Mouse (Mus musculus) kidney, embryonic 16.5 days (tissue): ENCODE results near the gene Zfp689. TPM values are rescaled to one million over a fixed set of nuclear protein-coding genes. Genes with fewer than 3 reads are reported as not detected.

Experiments used
- ATAC-seq: fragments of 200-750 bp; cut with Nextera tagmentation; 2 replicates; pipeline ENCODE4 v1.8.0; 2017; ENCODE audit warnings: moderate TSS enrichment; ENCODE audit not compliant: low FRiP score, low TSS enrichment
- H3K27ac ChIP-seq: fragments of 300-500 bp; sonication (generic); 2 replicates; pipeline ENCODE4 v1.5.1; 2014; ENCODE audit warnings: low read length
- H3K27me3 ChIP-seq: fragments of 300-500 bp; sonication (generic); 2 replicates; pipeline ENCODE4 v1.6.1; 2014; ENCODE audit warnings: low read length, control low read depth, mixed read lengths; ENCODE audit not compliant: insufficient read depth
- H3K36me3 ChIP-seq: fragments of 300-500 bp; sonication (generic); 2 replicates; pipeline ENCODE4 v1.6.1; 2014; ENCODE audit warnings: low read length, control low read depth, mixed read lengths; ENCODE audit not compliant: insufficient read depth
- H3K4me1 ChIP-seq: fragments of 300-500 bp; sonication (generic); 2 replicates; pipeline ENCODE4 v1.6.1; 2014; ENCODE audit warnings: low read length, control low read depth, mixed read lengths; ENCODE audit not compliant: insufficient read depth
- H3K4me2 ChIP-seq: fragments of 300-500 bp; sonication (generic); replicated peaks from 2 replicates; pipeline ENCODE4 v1.6.1; 2014; ENCODE audit warnings: low read depth, low read length
- H3K4me3 ChIP-seq: fragments of 300-500 bp; sonication (generic); 2 replicates; pipeline ENCODE4 v1.5.1; 2014; ENCODE audit warnings: mild to moderate bottlenecking, low read length
- H3K9ac ChIP-seq: fragments of 300-500 bp; sonication (generic); replicated peaks from 2 replicates; pipeline ENCODE4 v1.6.1; 2014; ENCODE audit warnings: low read length
- H3K9me3 ChIP-seq: fragments of 300-500 bp; sonication (generic); 2 replicates; pipeline ENCODE4 v1.6.1; 2016; ENCODE audit warnings: low read length, control low read depth
- WGBS: fragments of 180-500 bp; shearing (Covaris S2); extraction: QIAGEN DNeasy Blood & Tissue Kit; methylation state at CpG from one replicate; pipeline ENCODE4 v1.1.7; 2014; 5-methylcytosine and 5-hydroxymethylcytosine counted together
- polyA plus RNA-seq: library from polyadenylated mRNA; unstranded; fragments of >200 nt; fragmentation: Nextera tagmentation; extraction: Ambion mirVana; gene quantifications from 2 replicates; pipeline ENCODE4 v1.2.1, GENCODE M21; 2015

Gene Zfp689
- polyA plus RNA-seq, 1 experiment from 2014 or later: 8.4 TPM

- Histone ChIP-seq H3K36me3 (peaks cover 26% of the 10 kb centered on the region), H3K9ac (no peak overlapping the region), H3K4me1 (peaks cover 21% of the 10 kb centered on the region), H3K27ac (no peak overlapping the region), H3K27me3 (no peaks in the 10 kb centered on the region), H3K9me3 (peaks cover 10% of the 10 kb centered on the region), H3K4me3 (no peak overlapping the region), H3K4me2 (no peak overlapping the region)
- 87% methylated on average over 7 of the region's 7 CpGs for WGBS
- ATAC-seq: no peak
Measured at GRCm38 (mm10) chr7:127454905-127455304, 5.9 kb upstream of the Zfp689 start.

GRCm38 (mm10) chr7:127453056-127453455 is 4.1 kb upstream of the Zfp689 start:
- H3K27ac ChIP-seq: no peak overlapping the region
- H3K36me3 ChIP-seq: peaks cover 18% of the 10 kb centered on the region
- ATAC-seq: no peak
- H3K9me3 ChIP-seq: peaks cover 10% of the 10 kb centered on the region
- H3K4me2 ChIP-seq: no peak overlapping the region
- WGBS: 93% methylated on average over 2 of the region's 2 CpGs
- no peak overlapping the region for H3K4me3 ChIP-seq
- no peaks in the 10 kb centered on the region for H3K27me3 ChIP-seq
- peaks cover 27% of the 10 kb centered on the region for H3K4me1 ChIP-seq
- no peak overlapping the region for H3K9ac ChIP-seq

GRCm38 (mm10) chr7:127449966-127450365 is 1.0 kb upstream of the Zfp689 start:
- no peaks in the 10 kb centered on the region for H3K9me3 ChIP-seq
- peak overlapping the region; percentile 98 for H3K4me3 ChIP-seq
- H3K27me3 ChIP-seq: no peaks in the 10 kb centered on the region
- no peak overlapping the region for H3K27ac ChIP-seq
- H3K4me1 ChIP-seq: peaks cover 33% of the 10 kb centered on the region
- ATAC-seq: no peak
- 72% methylated on average over 7 of the region's 7 CpGs for WGBS
- H3K9ac ChIP-seq: peak overlapping the region; percentile 67
- peaks cover 14% of the 10 kb centered on the region for H3K36me3 ChIP-seq
- peak overlapping the region; percentile 91 for H3K4me2 ChIP-seq

GRCm38 (mm10) chr7:127443976-127444375 is 5.0 kb downstream of the Zfp689 start:
- no peak for ATAC-seq
- Histone ChIP-seq H3K36me3 (peaks cover 39% of the 10 kb centered on the region), H3K4me2 (no peak overlapping the region), H3K9me3 (no peaks in the 10 kb centered on the region), H3K27ac (no peak overlapping the region), H3K4me1 (0 out of 2 replicates have a peak, but pooled peaks cover 6% of the 10 kb centered on the region), H3K27me3 (no peaks in the 10 kb centered on the region), H3K4me3 (no peak overlapping the region), H3K9ac (no peak overlapping the region)
- WGBS: 92% methylated on average over 20 of the region's 20 CpGs

- no peak overlapping the region for H3K9ac ChIP-seq
- no peak overlapping the region for H3K27ac ChIP-seq
- no peak for ATAC-seq
- no peak overlapping the region for H3K4me3 ChIP-seq
- H3K4me2 ChIP-seq: no peak overlapping the region
- no peaks in the 10 kb centered on the region for H3K4me1 ChIP-seq
- peaks cover 8% of the 10 kb centered on the region for H3K36me3 ChIP-seq
- WGBS: 88% methylated on average over 3 of the region's 3 CpGs
- H3K27me3 ChIP-seq: no peaks in the 10 kb centered on the region
- no peaks in the 10 kb centered on the region; the same call in 1 of the 2 replicates for H3K9me3 ChIP-seq
Measured at GRCm38 (mm10) chr7:127437724-127438123, 11.2 kb downstream of the Zfp689 start.

- no peak overlapping the region for H3K27ac ChIP-seq
- H3K27me3 ChIP-seq: no peaks in the 10 kb centered on the region
- no peak overlapping the region for H3K4me3 ChIP-seq
- no peaks in the 10 kb centered on the region for H3K36me3 ChIP-seq
- H3K9ac ChIP-seq: no peak overlapping the region
- ATAC-seq: no peak
- H3K9me3 ChIP-seq: no peaks in the 10 kb centered on the region; the same call in 1 of the 2 replicates
- H3K4me1 ChIP-seq: no peaks in the 10 kb centered on the region
- WGBS: 88% methylated on average over 4 of the region's 4 CpGs
- H3K4me2 ChIP-seq: no peak overlapping the region
Measured at GRCm38 (mm10) chr7:127435206-127435605, 13.8 kb downstream of the Zfp689 start.

- H3K4me1 ChIP-seq: peaks cover 4% of the 10 kb centered on the region
- no peak overlapping the region for H3K4me2 ChIP-seq
- peaks cover 6% of the 10 kb centered on the region; the same call in 1 of the 2 replicates for H3K27me3 ChIP-seq
- 67% methylated on average over 3 of the region's 3 CpGs for WGBS
- ATAC-seq: no peak
- no peak overlapping the region for H3K9ac ChIP-seq
- no peak overlapping the region for H3K4me3 ChIP-seq
- H3K9me3 ChIP-seq: no peaks in the 10 kb centered on the region
- H3K36me3 ChIP-seq: no peaks in the 10 kb centered on the region
- no peak overlapping the region for H3K27ac ChIP-seq
Measured at GRCm38 (mm10) chr7:127426354-127426753, 22.6 kb downstream of the Zfp689 start.

- H3K27me3 ChIP-seq: peaks cover 6% of the 10 kb centered on the region; the same call in 1 of the 2 replicates
- H3K9me3 ChIP-seq: no peaks in the 10 kb centered on the region
- H3K4me2 ChIP-seq: no peak overlapping the region
- WGBS: 80% methylated on average over 2 of the region's 2 CpGs
- no peak overlapping the region for H3K27ac ChIP-seq
- H3K36me3 ChIP-seq: no peaks in the 10 kb centered on the region
- no peak overlapping the region for H3K9ac ChIP-seq
- no peak overlapping the region for H3K4me3 ChIP-seq
- peaks cover 9% of the 10 kb centered on the region for H3K4me1 ChIP-seq
- no peak for ATAC-seq
Measured at GRCm38 (mm10) chr7:127425911-127426310, 23.0 kb downstream of the Zfp689 start.

- Histone ChIP-seq H3K4me2 (no peak overlapping the region), H3K9ac (no peak overlapping the region), H3K27me3 (peaks cover 6% of the 10 kb centered on the region; the same call in 1 of the 2 replicates), H3K36me3 (no peaks in the 10 kb centered on the region), H3K4me3 (no peak overlapping the region), H3K27ac (no peak overlapping the region), H3K4me1 (peaks cover 9% of the 10 kb centered on the region), H3K9me3 (no peaks in the 10 kb centered on the region)
- ATAC-seq: no peak
- 95% methylated on average over 3 of the region's 3 CpGs for WGBS
Measured at GRCm38 (mm10) chr7:127425291-127425690, 23.7 kb downstream of the Zfp689 start.

GRCm38 (mm10) chr7:127422247-127422646 is 26.7 kb downstream of the Zfp689 start:
- Histone ChIP-seq H3K9ac (peak overlapping the region; percentile 90), H3K4me2 (peak overlapping the region; percentile 83)

More at GRCm38 (mm10) chr7:127422247-127422646, 26.7 kb downstream of the Zfp689 start:
- 0 out of 2 replicates have a peak, but pooled peaks cover 4% of the 10 kb centered on the region for H3K36me3 ChIP-seq
- H3K27me3 ChIP-seq: peaks cover 6% of the 10 kb centered on the region; the same call in 1 of the 2 replicates
- 2% methylated on average over 15 of the region's 15 CpGs for WGBS
- H3K9me3 ChIP-seq: no peaks in the 10 kb centered on the region
- ATAC-seq: peak; percentile 56; the same call in 1 of the 2 replicates
- H3K4me3 ChIP-seq: peak overlapping the region; percentile 85
- H3K4me1 ChIP-seq: peaks cover 9% of the 10 kb centered on the region
- H3K27ac ChIP-seq: no peak overlapping the region
